Mouse (Mus musculus): Measurements from ENCODE around the gene Cacna1i. TPM values are rescaled to one million over a fixed set of nuclear protein-coding genes. Genes with fewer than 3 reads are reported as not detected.

Cacna1i gene
- polyA plus RNA-seq, 1 experiment from 2014 or later, result 0.80 TPM

DNA sequence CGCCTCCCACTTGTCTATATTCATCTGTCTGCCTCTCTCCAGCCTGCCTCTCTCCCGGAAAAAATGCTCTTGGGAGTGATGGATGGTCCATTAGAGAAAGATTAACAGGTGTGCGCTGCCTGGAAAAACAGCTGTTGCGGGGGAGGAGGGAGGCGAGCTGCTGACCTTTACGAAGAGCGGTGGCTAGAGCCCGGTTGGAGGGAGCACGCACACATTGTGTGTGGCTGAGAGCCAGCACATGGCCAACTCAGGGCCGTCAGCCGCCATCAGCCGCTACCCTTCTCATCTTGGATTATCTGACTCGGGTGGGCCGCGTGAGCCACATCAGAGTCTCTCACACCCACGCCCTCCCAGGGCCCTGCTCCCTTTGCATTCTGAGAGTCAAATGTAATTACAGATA, 79.9 kb downstream of the Cacna1i start:
- DNase-seq (ENCODE audit: low spot score), result peak; percentile 41
- no peak overlapping the region for H3K9ac ChIP-seq
- no peak overlapping the region for H3K4me2 ChIP-seq (replicated peaks)
- no peaks in the 10 kb centered on the region for H3K9me3 ChIP-seq (ENCODE audit: control insufficient read depth, low read length)
- 28% methylated on average over 16 of the region's 16 CpGs for WGBS
- no peaks in the 10 kb centered on the region for H3K27me3 ChIP-seq (ENCODE audit: control insufficient read depth, insufficient read depth, low read length)
- H3K4me3 ChIP-seq (replicated peaks; ENCODE audit: low read length), result no peak overlapping the region
- H3K27ac ChIP-seq, result peak overlapping the region; percentile 48
- H3K4me1 ChIP-seq (replicated peaks; ENCODE audit: control insufficient read depth, insufficient read depth, low read length), result peaks cover 11% of the 10 kb centered on the region; the same call in 1 of the 2 replicates
- no peak for ATAC-seq (ENCODE audit: low FRiP score)
- H3K36me3 ChIP-seq (replicated peaks; ENCODE audit: control insufficient read depth, insufficient read depth), result no peaks in the 10 kb centered on the region

GRCm38 (mm10) chr15:80373219-80373964, 86.4 kb downstream of the Cacna1i start:
- DNase-seq (ENCODE audit: low spot score) (peak; percentile 57), ATAC-seq (ENCODE audit: low FRiP score) (no peak; the same call in 1 of the 2 replicates)
- H3K4me2 ChIP-seq (replicated peaks), result no peak overlapping the region
- no peak overlapping the region for H3K9ac ChIP-seq
- WGBS, result 69% methylated on average over 9 of the region's 9 CpGs
- no peaks in the 10 kb centered on the region for H3K4me1 ChIP-seq (replicated peaks; ENCODE audit: control insufficient read depth, insufficient read depth, low read length)
- no peak overlapping the region for H3K27ac ChIP-seq
- H3K36me3 ChIP-seq (replicated peaks; ENCODE audit: control insufficient read depth, insufficient read depth), result no peaks in the 10 kb centered on the region; the same call in 1 of the 2 replicates
- no peaks in the 10 kb centered on the region for H3K9me3 ChIP-seq (ENCODE audit: control insufficient read depth, low read length)
- no peaks in the 10 kb centered on the region for H3K27me3 ChIP-seq (ENCODE audit: control insufficient read depth, insufficient read depth, low read length)
- H3K4me3 ChIP-seq (replicated peaks; ENCODE audit: low read length), result no peak overlapping the region

GRCm38 (mm10) chr15:80374854-80375253, 87.8 kb downstream of the Cacna1i start:
- ATAC-seq (ENCODE audit: low FRiP score), result no peak
- WGBS, result 84% methylated on average over 4 of the region's 5 CpGs
- Histone ChIP-seq H3K27ac (no peak overlapping the region), H3K9me3 (ENCODE audit: control insufficient read depth, low read length) (peaks cover under 1% of the 10 kb centered on the region; the same call in 1 of the 2 replicates), H3K4me2 (replicated peaks) (no peak overlapping the region), H3K27me3 (ENCODE audit: control insufficient read depth, insufficient read depth, low read length) (no peaks in the 10 kb centered on the region), H3K4me1 (replicated peaks; ENCODE audit: control insufficient read depth, insufficient read depth, low read length) (no peaks in the 10 kb centered on the region), H3K36me3 (replicated peaks; ENCODE audit: control insufficient read depth, insufficient read depth) (no peaks in the 10 kb centered on the region; the same call in 1 of the 2 replicates), H3K4me3 (replicated peaks; ENCODE audit: low read length) (no peak overlapping the region), H3K9ac (no peak overlapping the region)
- DNase-seq (ENCODE audit: low spot score), result no peak

GRCm38 (mm10) chr15:80387185-80387584, 100.1 kb downstream of the Cacna1i start:
- Histone ChIP-seq H3K27me3 (ENCODE audit: control insufficient read depth, insufficient read depth, low read length) (no peaks in the 10 kb centered on the region), H3K4me1 (replicated peaks; ENCODE audit: control insufficient read depth, insufficient read depth, low read length) (no peaks in the 10 kb centered on the region), H3K9ac (no peak overlapping the region), H3K36me3 (replicated peaks; ENCODE audit: control insufficient read depth, insufficient read depth) (no peaks in the 10 kb centered on the region), H3K27ac (no peak overlapping the region), H3K4me2 (replicated peaks) (no peak overlapping the region), H3K4me3 (replicated peaks; ENCODE audit: low read length) (no peak overlapping the region), H3K9me3 (ENCODE audit: control insufficient read depth, low read length) (no peaks in the 10 kb centered on the region)
- 91% methylated on average over 2 of the region's 2 CpGs for WGBS
- ATAC-seq (ENCODE audit: low FRiP score), result no peak
- no peak for DNase-seq (ENCODE audit: low spot score)

DNA sequence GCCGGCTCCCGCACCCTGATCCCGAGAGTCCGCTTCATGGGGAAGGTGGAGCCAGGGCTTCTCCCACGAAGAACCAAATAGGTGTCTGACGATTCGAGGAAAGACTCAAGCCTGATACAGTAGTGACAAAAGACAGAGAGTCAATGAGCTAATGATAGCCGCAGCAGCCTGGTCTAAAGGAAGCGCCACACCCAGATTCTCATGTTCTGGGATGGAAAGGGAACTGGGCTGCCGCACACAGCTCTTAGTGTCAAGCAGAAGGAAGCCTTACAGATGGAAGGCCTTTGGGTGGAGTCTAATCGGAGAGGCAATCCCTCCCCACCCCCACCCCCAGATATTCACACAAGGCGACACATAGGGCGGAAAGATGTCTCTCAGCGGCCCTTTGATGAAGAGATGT, 104.8 kb downstream of the Cacna1i start:
- Histone ChIP-seq H3K4me3 (replicated peaks; ENCODE audit: low read length) (no peak overlapping the region), H3K36me3 (replicated peaks; ENCODE audit: control insufficient read depth, insufficient read depth) (no peaks in the 10 kb centered on the region), H3K27ac (no peak overlapping the region), H3K4me1 (replicated peaks; ENCODE audit: control insufficient read depth, insufficient read depth, low read length) (no peaks in the 10 kb centered on the region), H3K9me3 (ENCODE audit: control insufficient read depth, low read length) (no peaks in the 10 kb centered on the region), H3K27me3 (ENCODE audit: control insufficient read depth, insufficient read depth, low read length) (no peaks in the 10 kb centered on the region), H3K9ac (no peak overlapping the region), H3K4me2 (replicated peaks) (no peak overlapping the region)
- 85% methylated on average over 14 of the region's 14 CpGs for WGBS
- DNase-seq (ENCODE audit: low spot score), result no peak
- ATAC-seq (ENCODE audit: low FRiP score), result no peak

DNA sequence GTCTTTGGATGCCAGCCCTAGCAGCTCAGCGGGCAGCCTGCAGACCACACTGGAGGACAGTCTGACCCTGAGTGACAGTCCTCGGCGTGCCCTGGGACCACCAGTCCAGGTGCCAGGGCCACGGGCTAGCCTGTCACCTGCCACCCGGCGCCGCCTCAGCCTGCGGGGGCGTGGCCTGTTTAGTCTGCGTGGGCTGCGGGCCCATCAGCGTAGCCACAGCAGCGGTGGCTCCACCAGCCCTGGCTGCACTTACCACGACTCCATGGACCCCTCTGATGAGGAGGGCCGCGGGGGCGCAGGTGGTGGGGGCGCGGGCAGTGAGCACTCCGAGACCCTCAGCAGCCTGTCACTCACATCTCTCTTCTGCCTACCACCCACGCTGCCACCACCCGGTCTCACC, 108.0 kb downstream of the Cacna1i start:
- 72% methylated on average over 22 of the region's 22 CpGs for WGBS
- Histone ChIP-seq H3K9ac (no peak overlapping the region), H3K4me3 (replicated peaks; ENCODE audit: low read length) (no peak overlapping the region), H3K4me1 (replicated peaks; ENCODE audit: control insufficient read depth, insufficient read depth, low read length) (no peaks in the 10 kb centered on the region), H3K36me3 (replicated peaks; ENCODE audit: control insufficient read depth, insufficient read depth) (no peaks in the 10 kb centered on the region), H3K27me3 (ENCODE audit: control insufficient read depth, insufficient read depth, low read length) (no peaks in the 10 kb centered on the region), H3K27ac (no peak overlapping the region), H3K4me2 (replicated peaks) (no peak overlapping the region), H3K9me3 (ENCODE audit: control insufficient read depth, low read length) (no peaks in the 10 kb centered on the region)
- ATAC-seq (ENCODE audit: low FRiP score) (no peak), DNase-seq (ENCODE audit: low spot score) (no peak)

GRCm38 (mm10) chr15:80399451-80399850, 112.4 kb downstream of the Cacna1i start:
- Histone ChIP-seq H3K9ac (no peak overlapping the region), H3K27me3 (ENCODE audit: control insufficient read depth, insufficient read depth, low read length) (no peaks in the 10 kb centered on the region), H3K4me2 (replicated peaks) (no peak overlapping the region), H3K4me3 (replicated peaks; ENCODE audit: low read length) (no peak overlapping the region), H3K4me1 (replicated peaks; ENCODE audit: control insufficient read depth, insufficient read depth, low read length) (peaks cover 12% of the 10 kb centered on the region; the same call in 1 of the 2 replicates), H3K9me3 (ENCODE audit: control insufficient read depth, low read length) (no peaks in the 10 kb centered on the region), H3K36me3 (replicated peaks; ENCODE audit: control insufficient read depth, insufficient read depth) (no peaks in the 10 kb centered on the region), H3K27ac (no peak overlapping the region)
- DNase-seq (ENCODE audit: low spot score), result no peak
- WGBS, result 84% methylated on average over 1 of the region's 1 CpGs
- no peak for ATAC-seq (ENCODE audit: low FRiP score)

- DNase-seq (ENCODE audit: low spot score) (peak; percentile 37), ATAC-seq (ENCODE audit: low FRiP score) (peak; percentile 48; the same call in 1 of the 2 replicates)
- 25% methylated on average over 2 of the region's 2 CpGs for WGBS
- Histone ChIP-seq H3K4me1 (replicated peaks; ENCODE audit: control insufficient read depth, insufficient read depth, low read length) (peaks cover 12% of the 10 kb centered on the region; the same call in 1 of the 2 replicates), H3K4me2 (replicated peaks) (no peak overlapping the region), H3K4me3 (replicated peaks; ENCODE audit: low read length) (no peak overlapping the region), H3K9ac (no peak overlapping the region), H3K36me3 (replicated peaks; ENCODE audit: control insufficient read depth, insufficient read depth) (no peaks in the 10 kb centered on the region), H3K27me3 (ENCODE audit: control insufficient read depth, insufficient read depth, low read length) (no peaks in the 10 kb centered on the region), H3K27ac (peak overlapping the region; percentile 51), H3K9me3 (ENCODE audit: control insufficient read depth, low read length) (no peaks in the 10 kb centered on the region)
Measured at GRCm38 (mm10) chr15:80401387-80401898, 114.4 kb downstream of the Cacna1i start.

DNA sequence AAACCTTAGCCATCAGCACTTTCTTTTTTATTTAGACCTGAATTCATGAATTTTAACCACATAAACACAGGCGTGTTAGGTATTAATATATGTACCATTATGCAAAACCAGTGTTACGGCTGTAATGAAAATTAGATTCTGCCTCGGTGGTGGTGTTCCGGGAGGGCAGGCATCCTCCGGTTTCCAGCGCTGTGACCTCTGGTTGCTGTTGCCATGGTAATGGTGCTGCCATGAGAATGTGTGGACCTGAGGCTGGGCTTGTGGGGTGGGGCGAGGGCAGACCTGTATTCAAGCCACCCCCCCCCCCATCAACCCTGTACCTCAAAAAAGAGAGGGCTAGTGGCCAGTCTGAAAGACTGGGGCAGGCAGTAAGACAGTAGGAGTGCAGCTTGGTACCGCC, 114.9 kb downstream of the Cacna1i start:
- Histone ChIP-seq H3K9ac (no peak overlapping the region), H3K4me1 (replicated peaks; ENCODE audit: control insufficient read depth, insufficient read depth, low read length) (peaks cover 12% of the 10 kb centered on the region; the same call in 1 of the 2 replicates), H3K36me3 (replicated peaks; ENCODE audit: control insufficient read depth, insufficient read depth) (no peaks in the 10 kb centered on the region), H3K4me3 (replicated peaks; ENCODE audit: low read length) (no peak overlapping the region), H3K27me3 (ENCODE audit: control insufficient read depth, insufficient read depth, low read length) (no peaks in the 10 kb centered on the region), H3K27ac (peak overlapping the region; percentile 51; the same call in 1 of the 2 replicates), H3K9me3 (ENCODE audit: control insufficient read depth, low read length) (no peaks in the 10 kb centered on the region), H3K4me2 (replicated peaks) (no peak overlapping the region)
- 16% methylated on average over 8 of the region's 8 CpGs for WGBS
- DNase-seq (ENCODE audit: low spot score) (no peak), ATAC-seq (ENCODE audit: low FRiP score) (no peak)

Measured in hindbrain, embryonic 14.5 days (tissue).